Mouse (Mus musculus): Measurements from ENCODE around the gene B3glct. TPM values are rescaled to one million over a fixed set of nuclear protein-coding genes. Genes with fewer than 3 reads are reported as not detected.

The B3glct gene
- polyA plus RNA-seq, 1 experiment from 2014 or later = 22.2 TPM

GRCm38 (mm10) chr5:149790087-149790486 lies 112.1 kb downstream of the B3glct start:
- H3K27ac ChIP-seq (ENCODE audit: low read depth, low read length) = no peak overlapping the region
- no peaks in the 10 kb centered on the region for H3K9me3 ChIP-seq (ENCODE audit: control insufficient read depth, low read length)
- H3K4me3 ChIP-seq (ENCODE audit: low read depth, low read length) = no peak overlapping the region
- no peaks in the 10 kb centered on the region for H3K27me3 ChIP-seq (ENCODE audit: control insufficient read depth, insufficient read depth, low read length)
- H3K9ac ChIP-seq (replicated peaks; ENCODE audit: low read depth, low read length) = no peak overlapping the region
- H3K4me2 ChIP-seq (ENCODE audit: low read depth, low read length) = no peak overlapping the region
- H3K36me3 ChIP-seq (ENCODE audit: control insufficient read depth, insufficient read depth, low read length) = no peaks in the 10 kb centered on the region
- H3K4me1 ChIP-seq (ENCODE audit: control insufficient read depth, insufficient read depth, low read length) = no peaks in the 10 kb centered on the region
- no peak for ATAC-seq (ENCODE audit: low read depth)
- 18% methylated on average over 8 of the region's 8 CpGs for WGBS

GRCm38 (mm10) chr5:149810071-149810470 lies 132.0 kb downstream of the B3glct start:
- no peaks in the 10 kb centered on the region for H3K27me3 ChIP-seq (ENCODE audit: control insufficient read depth, insufficient read depth, low read length)
- no peak overlapping the region for H3K27ac ChIP-seq (ENCODE audit: low read depth, low read length)
- no peak for ATAC-seq (ENCODE audit: low read depth)
- WGBS = 80% methylated on average over 2 of the region's 2 CpGs
- no peaks in the 10 kb centered on the region for H3K4me1 ChIP-seq (ENCODE audit: control insufficient read depth, insufficient read depth, low read length)
- no peaks in the 10 kb centered on the region for H3K9me3 ChIP-seq (ENCODE audit: control insufficient read depth, low read length)
- no peak overlapping the region for H3K4me3 ChIP-seq (ENCODE audit: low read depth, low read length)
- no peak overlapping the region for H3K9ac ChIP-seq (replicated peaks; ENCODE audit: low read depth, low read length)
- H3K4me2 ChIP-seq (ENCODE audit: low read depth, low read length) = no peak overlapping the region
- H3K36me3 ChIP-seq (ENCODE audit: control insufficient read depth, insufficient read depth, low read length) = no peaks in the 10 kb centered on the region

- no peak overlapping the region for H3K4me2 ChIP-seq (ENCODE audit: low read depth, low read length)
These were observed 133.8 kb downstream of the B3glct start for GRCm38 (mm10) chr5:149811835-149812234.

More at GRCm38 (mm10) chr5:149811835-149812234, 133.8 kb downstream of the B3glct start:
- Histone ChIP-seq H3K36me3 (ENCODE audit: control insufficient read depth, insufficient read depth, low read length) (no peaks in the 10 kb centered on the region), H3K27me3 (ENCODE audit: control insufficient read depth, insufficient read depth, low read length) (no peaks in the 10 kb centered on the region), H3K9ac (replicated peaks; ENCODE audit: low read depth, low read length) (no peak overlapping the region), H3K27ac (ENCODE audit: low read depth, low read length) (no peak overlapping the region), H3K4me1 (ENCODE audit: control insufficient read depth, insufficient read depth, low read length) (no peaks in the 10 kb centered on the region), H3K9me3 (ENCODE audit: control insufficient read depth, low read length) (no peaks in the 10 kb centered on the region), H3K4me3 (ENCODE audit: low read depth, low read length) (no peak overlapping the region)
- 49% methylated on average over 6 of the region's 6 CpGs for WGBS
- no peak for ATAC-seq (ENCODE audit: low read depth)

Other genes with a start within 250 kb of the B3glct start
- 0.62 and 1.8 TPM in 2 replicates for gene Tex26, start 238.6 kb upstream of the B3glct start, polyA plus RNA-seq (2014; fragmentation: Nextera tagmentation; extraction: Ambion mirVana)
- gene Wdr95, start 149.6 kb upstream of the B3glct start, polyA plus RNA-seq (2014; fragmentation: Nextera tagmentation; extraction: Ambion mirVana) = 0.25 and 0.50 TPM in 2 replicates
- gene Hsph1, start 41.9 kb upstream of the B3glct start, polyA plus RNA-seq (2014; fragmentation: Nextera tagmentation; extraction: Ambion mirVana) = 97.1 and 112 TPM in 2 replicates

Measured in neural tube, embryonic 14.5 days (tissue).